Mouse (Mus musculus): ENCODE measurements at regions not wholly inside any gene's neighbourhood (a gene's known extent, or its start where the extent isn't known, plus 50 kb on each side); places are given as distances from the start of the nearest gene placed in this dataset.

GRCm38 (mm10) chr3:38131176-38131886 lies 353.3 kb downstream of the Ankrd50 start:
- no peak for DNase-seq (ENCODE audit: low read depth, low spot score)

DNA sequence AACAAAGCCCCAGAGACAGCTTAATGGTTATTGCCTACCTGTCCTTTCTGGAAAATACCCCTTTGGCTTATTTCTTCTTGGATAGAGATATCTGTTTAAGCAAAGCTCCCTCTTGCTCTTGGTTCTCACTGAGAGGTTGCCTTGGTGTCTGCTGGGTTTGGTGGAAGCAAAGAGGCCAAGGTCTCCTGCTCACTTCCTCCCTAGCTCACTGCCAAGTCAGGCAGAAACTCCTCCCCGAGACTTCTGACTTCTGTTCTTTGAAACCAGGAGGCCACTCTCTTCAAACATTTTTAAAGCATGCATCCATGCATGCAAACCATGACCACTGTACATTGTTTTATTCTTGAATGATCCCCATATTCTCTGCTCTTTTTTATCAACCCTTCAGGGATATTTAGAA lies 354.6 kb downstream of the Ankrd50 start:
- DNase-seq (ENCODE audit: low read depth, low spot score), result no peak

DNA sequence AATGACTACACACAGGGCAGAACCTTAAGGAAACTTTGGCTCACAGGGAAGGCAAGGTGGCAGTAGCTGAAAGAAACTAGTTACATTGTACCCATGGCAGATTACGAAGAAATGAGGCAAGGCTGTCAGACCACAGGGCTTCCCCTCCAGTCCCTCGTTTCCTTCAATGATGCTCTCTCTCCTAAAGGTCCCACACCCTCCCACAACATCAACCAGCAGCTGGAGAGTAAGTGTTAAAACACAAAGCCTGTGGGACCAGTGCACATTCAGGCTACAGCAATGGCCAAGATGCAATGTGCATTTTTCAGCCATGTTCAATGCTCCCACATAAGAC lies 355.5 kb downstream of the Ankrd50 start:
- no peak for DNase-seq (ENCODE audit: low read depth, low spot score)

GRCm38 (mm10) chr3:38128486-38129166 lies 356.0 kb downstream of the Ankrd50 start:
- DNase-seq (ENCODE audit: low read depth, low spot score), result no peak

- no peak for DNase-seq (ENCODE audit: low read depth, low spot score)
Observed at GRCm38 (mm10) chr3:38116071-38116787, 368.4 kb downstream of the Ankrd50 start.

- no peak for DNase-seq (ENCODE audit: low read depth, low spot score)
Observed at GRCm38 (mm10) chr3:38112568-38112967, 372.1 kb downstream of the Ankrd50 start.

DNA sequence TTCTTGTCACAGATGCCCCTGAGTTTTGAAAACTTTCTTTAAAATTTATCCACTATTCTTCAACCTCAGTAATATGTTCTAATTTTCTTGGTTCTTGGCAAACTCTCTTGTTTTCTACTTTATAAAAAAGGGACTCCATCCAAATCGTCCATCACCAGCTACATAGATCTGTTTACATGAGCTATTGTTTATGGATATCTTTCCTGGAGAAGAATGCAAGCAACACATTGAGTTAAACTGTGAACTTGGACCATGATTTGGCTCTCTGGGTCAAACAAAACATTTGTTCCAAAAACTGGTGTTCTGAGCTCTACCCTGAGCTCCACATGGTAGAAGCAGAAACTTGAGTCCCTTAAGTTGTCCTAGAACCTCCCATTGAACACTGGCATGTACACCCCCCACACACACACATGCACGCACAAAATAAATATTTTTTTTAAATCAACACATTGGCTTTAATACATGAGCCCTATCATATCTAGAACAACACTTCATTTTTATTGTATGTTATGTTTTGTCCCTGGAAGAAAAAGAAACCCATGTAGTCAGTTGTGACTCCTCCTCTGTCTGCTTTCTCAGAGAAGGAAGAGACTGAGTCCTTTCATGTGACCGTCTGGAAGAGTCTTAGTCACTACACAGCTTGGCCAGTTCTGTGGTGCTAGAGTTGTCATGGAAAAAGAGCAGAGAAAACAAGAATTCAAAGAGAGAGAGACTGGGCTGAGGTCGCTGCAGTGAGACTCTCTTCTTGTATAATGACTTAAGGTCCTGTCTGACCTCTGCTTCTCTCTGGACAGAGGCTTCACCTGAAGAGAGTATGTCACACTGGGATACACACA lies 379.4 kb downstream of the Ankrd50 start:
- no peak for DNase-seq (ENCODE audit: low read depth, low spot score)

DNA sequence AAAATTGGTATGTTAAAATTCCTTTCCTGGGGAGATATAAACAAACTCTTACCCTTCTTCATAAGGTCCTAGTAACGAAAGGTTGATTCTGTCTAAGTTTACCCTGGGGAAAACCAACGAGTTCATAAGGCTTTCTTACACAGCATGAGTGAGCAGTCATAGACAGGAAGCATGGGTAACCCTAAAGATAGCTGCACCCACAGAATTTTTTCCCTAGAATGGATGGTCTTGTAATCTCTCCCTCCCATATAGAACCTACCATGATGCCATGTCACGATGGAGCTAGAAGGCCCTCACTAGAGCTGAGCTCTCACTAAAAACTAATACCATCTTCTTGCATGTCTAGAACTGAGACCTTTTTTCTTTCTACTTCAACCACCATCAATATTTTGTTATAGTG lies 380.1 kb upstream of the Gm5148 start:
- no peak for DNase-seq (ENCODE audit: low read depth, low spot score)

DNA sequence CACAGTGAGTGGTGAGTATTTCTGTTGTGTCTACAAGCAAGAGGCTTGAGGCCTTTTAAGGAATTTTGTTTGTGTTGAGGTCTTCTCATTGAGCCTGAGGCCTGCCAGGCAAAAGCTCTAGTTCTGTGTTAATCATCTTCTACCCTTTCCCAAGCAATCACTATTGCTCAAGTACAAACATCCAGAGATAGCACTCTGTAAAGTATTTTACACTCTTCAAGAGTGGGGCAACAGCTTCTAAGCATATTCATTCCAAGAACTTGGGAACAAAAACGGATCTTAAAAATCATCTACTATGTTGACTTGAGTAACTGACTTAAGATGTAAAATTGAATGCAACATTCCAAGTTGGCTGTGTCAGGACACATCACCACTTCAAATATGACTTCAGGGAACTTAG lies 378.7 kb upstream of the Gm5148 start:
- no peak for DNase-seq (ENCODE audit: low read depth, low spot score)

GRCm38 (mm10) chr3:38102181-38102580 lies 377.9 kb upstream of the Gm5148 start:
- no peak for DNase-seq (ENCODE audit: low read depth, low spot score)

DNA sequence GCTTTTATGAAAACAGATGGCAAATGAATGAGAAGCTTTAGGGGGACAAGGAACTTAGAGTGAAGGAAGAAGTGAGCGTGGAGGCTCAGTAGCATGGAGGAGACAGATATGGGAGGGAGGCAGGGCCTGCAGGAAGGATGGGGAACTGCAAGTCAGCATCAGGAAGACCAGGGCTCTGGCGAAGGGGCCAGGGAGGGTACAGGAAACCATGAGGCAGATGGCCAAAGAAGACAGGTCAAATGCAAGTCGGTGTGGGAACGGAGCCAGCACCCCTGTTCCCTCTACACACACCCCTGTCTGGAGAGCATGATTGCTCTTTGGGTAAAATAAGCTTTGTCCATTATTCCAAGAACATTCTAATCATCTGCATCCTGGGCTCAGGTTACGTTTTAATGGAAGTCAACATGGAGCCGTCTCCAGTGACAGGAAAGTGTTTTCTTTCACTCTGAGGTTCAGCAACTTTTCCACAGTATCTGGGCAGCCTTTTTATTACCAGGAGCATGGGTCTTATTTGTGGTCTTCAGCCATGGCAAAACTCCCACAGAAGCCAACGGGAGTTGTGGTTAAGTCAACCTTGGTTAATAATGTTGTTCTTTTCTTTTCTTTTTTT lies 370.2 kb upstream of the Gm5148 start:
- peak; percentile 3 for DNase-seq (ENCODE audit: low read depth, low spot score)

DNA sequence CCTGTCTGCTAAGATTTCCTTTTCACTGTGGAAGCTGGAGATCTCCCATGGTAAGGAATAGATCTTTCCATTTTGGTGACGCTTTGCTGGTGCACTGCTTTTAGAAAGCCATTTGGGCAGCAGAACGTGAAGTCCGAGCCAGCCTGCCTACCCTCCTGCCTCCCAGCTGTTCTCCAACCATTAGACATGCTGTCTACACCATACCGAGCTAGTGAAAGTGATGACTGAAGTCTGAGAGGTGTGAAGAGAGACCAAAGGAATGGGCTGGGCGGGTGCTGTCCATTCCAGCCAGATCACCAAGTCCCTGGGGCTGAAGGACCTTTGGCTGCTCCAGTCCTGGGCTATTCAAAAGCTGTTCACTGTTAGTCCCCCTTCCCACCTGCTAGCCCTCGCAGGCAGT lies 360.3 kb upstream of the Gm5148 start:
- no peak for DNase-seq (ENCODE audit: low read depth, low spot score)

GRCm38 (mm10) chr3:38082386-38082785 lies 358.1 kb upstream of the Gm5148 start:
- no peak for DNase-seq (ENCODE audit: low read depth, low spot score)

- no peak for DNase-seq (ENCODE audit: low read depth, low spot score)
Observed at GRCm38 (mm10) chr3:38076835-38077234, 352.5 kb upstream of the Gm5148 start.

DNA sequence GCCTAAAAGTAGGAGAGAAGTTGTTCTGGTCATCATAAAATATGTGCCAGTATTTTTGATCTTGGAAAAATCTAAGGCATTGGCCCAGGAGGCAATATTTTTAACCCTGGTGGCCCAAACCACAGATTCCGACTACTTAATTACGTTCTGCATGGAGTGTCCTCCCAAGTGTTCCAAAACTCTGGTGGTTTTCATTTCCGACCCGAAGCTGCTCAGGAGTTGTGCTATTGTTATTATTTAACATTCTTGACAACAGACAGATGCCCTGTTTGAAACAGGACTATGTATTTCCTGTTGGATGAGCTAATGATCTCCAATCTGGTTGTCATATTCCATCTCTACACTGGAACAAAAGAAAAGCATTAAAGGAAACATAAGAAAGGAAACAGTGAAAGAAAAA lies 349.7 kb upstream of the Gm5148 start:
- no peak for DNase-seq (ENCODE audit: low read depth, low spot score)

- DNase-seq (ENCODE audit: low read depth, low spot score), result no peak
Observed at GRCm38 (mm10) chr3:38055627-38056026, 331.3 kb upstream of the Gm5148 start.

DNA sequence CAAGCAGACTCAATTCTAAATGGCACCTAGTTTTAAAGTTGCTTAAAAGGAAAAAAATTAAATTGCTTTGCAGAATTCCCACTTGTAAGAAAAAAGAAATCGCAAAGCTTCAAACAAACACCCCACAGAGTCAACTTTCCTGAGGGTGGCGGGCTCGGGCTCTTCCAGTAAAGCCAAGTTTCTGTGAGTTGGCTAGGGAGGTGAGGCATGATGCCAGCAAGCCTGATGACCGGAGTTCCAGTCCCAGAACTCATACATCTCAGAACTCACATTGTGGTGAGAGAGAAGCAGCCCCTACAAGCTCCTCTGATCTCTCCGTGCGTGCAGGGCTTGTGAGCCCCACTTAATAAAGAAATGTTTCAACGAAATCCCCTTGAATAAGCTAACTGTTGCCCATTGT lies 328.7 kb upstream of the Gm5148 start:
- DNase-seq (ENCODE audit: low read depth, low spot score), result no peak

DNA sequence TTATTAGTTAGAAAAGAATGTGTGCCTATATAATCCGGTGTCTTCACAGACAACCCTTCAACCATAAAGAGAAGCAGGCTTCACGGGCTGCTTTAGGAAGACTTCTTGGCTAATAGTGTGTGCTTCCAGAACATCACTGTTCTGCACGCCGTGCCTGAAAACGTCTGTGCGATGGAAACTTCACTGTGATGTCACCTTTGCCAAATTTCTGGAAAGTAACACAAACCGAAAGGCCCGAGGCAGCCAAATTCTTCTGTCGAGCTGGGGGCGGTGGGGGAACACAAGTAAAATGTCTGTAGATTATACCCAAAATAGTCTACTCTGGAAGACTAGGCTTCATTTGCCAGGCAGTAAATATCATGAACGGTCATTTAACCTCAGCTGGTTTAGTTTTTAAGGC lies 327.5 kb upstream of the Gm5148 start:
- no peak for DNase-seq (ENCODE audit: low read depth, low spot score)

- DNase-seq (ENCODE audit: low read depth, low spot score), result no peak
Observed at GRCm38 (mm10) chr3:38050856-38051255, 326.6 kb upstream of the Gm5148 start.

DNA sequence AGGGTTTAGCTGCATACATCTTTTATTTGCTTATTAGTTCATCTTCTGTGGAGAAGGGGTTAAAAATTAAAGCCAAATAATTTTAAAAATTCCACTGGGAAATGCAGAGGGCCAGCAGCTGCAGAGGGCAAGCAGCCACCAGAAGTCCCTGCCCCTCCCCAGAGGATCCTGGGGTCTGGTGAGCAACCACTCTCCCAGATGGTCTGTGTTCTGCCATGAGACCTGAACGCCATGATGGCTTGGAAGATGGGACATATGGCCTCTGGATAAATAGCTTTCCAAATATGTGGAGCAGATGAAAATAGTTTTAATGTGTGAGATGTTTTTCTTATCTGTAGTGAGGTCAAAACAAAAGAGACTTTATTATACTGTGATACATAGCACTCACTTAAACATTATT lies 326.1 kb upstream of the Gm5148 start:
- DNase-seq (ENCODE audit: low read depth, low spot score), result no peak

DNA sequence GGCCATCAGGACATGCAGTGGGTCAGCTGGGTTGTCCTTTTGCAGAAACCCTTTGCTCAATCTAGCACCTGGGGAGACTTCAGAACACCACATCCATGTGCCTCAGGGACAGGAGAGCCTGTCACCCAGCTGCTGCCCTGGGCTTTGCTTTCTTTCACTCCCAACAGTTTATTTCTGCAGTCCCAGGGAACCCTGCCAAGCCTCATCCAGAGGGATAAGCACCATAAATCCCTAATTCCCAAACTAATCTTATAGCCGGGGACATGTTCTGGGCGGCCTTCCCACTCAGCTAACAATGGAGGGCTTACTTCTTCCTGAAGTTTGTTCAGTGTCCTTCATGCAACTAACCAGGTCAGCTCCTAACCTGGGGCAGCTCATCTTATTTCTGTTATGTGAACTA lies 325.0 kb upstream of the Gm5148 start:
- DNase-seq (ENCODE audit: low read depth, low spot score), result no peak

- DNase-seq (ENCODE audit: low read depth, low spot score), result no peak
Observed at GRCm38 (mm10) chr3:38047445-38047844, 323.2 kb upstream of the Gm5148 start.
